Mouse (Mus musculus): ENCODE data around the gene Gcgr. TPM values are rescaled to one million over a fixed set of nuclear protein-coding genes. Genes with fewer than 3 reads are reported as not detected.

Gcgr gene
- polyA plus RNA-seq, 2 experiments: 4.9 to 11.2 TPM

DNA sequence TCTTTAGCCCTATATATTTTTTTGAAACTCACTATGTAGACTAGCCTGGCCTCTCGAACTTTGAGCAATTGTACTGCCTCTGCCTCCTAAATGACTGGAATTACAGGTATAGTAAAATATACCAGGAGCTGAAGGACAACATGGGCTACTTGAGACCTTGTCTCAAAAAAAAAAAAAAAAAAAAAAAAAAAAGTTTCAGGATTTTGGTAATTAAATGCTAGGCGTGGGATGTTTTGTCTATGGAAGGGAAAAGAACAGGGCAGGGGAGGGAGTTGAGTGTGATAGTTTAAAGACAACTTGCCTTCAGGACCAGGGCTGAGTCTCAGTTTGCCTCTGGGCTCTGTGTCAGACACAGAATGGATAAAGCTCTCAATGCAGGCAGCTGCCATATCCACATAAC is 44.5 kb downstream of the Gcgr start:
- no peak overlapping the region for H3K27ac ChIP-seq (replicated peaks; ENCODE audit: low read depth, low read length)
- H3K36me3 ChIP-seq (ENCODE audit: control insufficient read depth, insufficient read depth, low read length): peaks cover 49% of the 10 kb centered on the region
- H3K9me3 ChIP-seq (ENCODE audit: control insufficient read depth, low read length): no peaks in the 10 kb centered on the region
- 68% methylated on average over 2 of the region's 2 CpGs for WGBS
- H3K4me1 ChIP-seq (ENCODE audit: control insufficient read depth, insufficient read depth, low read length): peaks cover 26% of the 10 kb centered on the region
- DNase-seq (ENCODE audit: low spot score): no peak
- H3K27me3 ChIP-seq (ENCODE audit: control insufficient read depth, insufficient read depth, low read length): no peaks in the 10 kb centered on the region
- no peak overlapping the region for H3K4me2 ChIP-seq (replicated peaks; ENCODE audit: low read depth, low read length, severe bottlenecking)
- H3K4me3 ChIP-seq (replicated peaks; ENCODE audit: low read length): no peak overlapping the region
- TF ChIP-seq POLR2A (IDR thresholded peaks at IDR 0.05; ENCODE audit: borderline replicate concordance, extremely low read depth, insufficient read depth, insufficient read length): no peak
- no peak for ATAC-seq (ENCODE audit: low FRiP score, low read depth)
- H3K9ac ChIP-seq (ENCODE audit: low read depth, low read length, severe bottlenecking): no peak overlapping the region

DNA sequence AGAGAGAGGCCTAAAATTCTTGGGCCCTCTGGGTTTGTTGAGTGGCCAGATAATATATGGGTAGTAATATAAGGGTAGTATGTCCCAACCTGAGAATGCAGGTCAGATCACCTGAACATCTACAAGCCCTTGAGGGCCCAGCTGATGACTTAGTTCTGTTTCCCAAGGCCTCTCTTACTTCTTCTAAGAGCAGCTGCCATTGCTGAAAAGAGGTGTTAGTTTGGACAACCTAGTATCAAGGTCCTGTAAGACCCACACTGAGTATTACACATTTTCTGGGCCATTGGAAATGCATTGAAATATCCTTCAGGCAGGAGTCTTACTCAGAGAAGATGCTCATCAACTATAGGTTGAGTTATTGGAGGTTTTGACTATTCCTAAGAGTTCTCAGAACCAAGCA is 45.4 kb downstream of the Gcgr start:
- H3K4me3 ChIP-seq (replicated peaks; ENCODE audit: low read length): no peak overlapping the region
- H3K27ac ChIP-seq (replicated peaks; ENCODE audit: low read depth, low read length): no peak overlapping the region
- peaks cover 41% of the 10 kb centered on the region for H3K36me3 ChIP-seq (ENCODE audit: control insufficient read depth, insufficient read depth, low read length)
- TF ChIP-seq POLR2A (IDR thresholded peaks at IDR 0.05; ENCODE audit: borderline replicate concordance, extremely low read depth, insufficient read depth, insufficient read length): no peak
- no peak overlapping the region for H3K9ac ChIP-seq (ENCODE audit: low read depth, low read length, severe bottlenecking)
- no peaks in the 10 kb centered on the region for H3K27me3 ChIP-seq (ENCODE audit: control insufficient read depth, insufficient read depth, low read length)
- DNase-seq (ENCODE audit: low spot score): no peak
- no peak for ATAC-seq (ENCODE audit: low FRiP score, low read depth)
- H3K4me2 ChIP-seq (replicated peaks; ENCODE audit: low read depth, low read length, severe bottlenecking): no peak overlapping the region
- H3K4me1 ChIP-seq (ENCODE audit: control insufficient read depth, insufficient read depth, low read length): peaks cover 26% of the 10 kb centered on the region
- H3K9me3 ChIP-seq (ENCODE audit: control insufficient read depth, low read length): no peaks in the 10 kb centered on the region

DNA sequence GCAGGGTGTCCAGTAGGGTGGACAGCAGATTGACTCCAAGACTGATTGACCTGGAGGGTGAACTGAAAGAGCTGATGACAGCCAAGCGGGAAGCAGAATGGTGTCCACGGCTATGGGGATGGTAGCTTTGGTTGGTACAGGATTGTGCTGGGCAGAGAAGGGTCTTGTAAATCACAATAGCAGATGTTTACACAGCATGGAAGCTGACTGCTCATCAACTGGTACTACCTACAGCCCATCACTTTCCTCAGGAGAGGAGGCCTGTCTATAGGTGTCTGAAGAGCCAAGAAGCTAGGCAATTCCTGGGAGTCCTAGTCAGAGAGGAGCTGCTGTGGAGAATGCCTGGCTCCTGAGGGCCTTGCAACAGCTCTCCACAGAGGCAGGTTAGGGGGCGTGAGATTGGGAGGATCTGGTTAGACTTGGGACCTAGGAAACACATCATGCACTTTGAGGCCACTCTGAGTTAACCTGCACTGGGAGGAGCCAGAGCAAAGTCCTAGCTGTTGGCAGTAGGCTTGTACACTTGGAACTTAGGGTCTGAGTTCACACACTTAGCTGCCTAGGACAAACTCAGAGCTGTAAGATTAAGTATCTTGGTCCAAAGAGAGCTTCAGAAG is 46.0 kb downstream of the Gcgr start:
- no peak for TF ChIP-seq POLR2A (IDR thresholded peaks at IDR 0.05; ENCODE audit: borderline replicate concordance, extremely low read depth, insufficient read depth, insufficient read length)
- H3K36me3 ChIP-seq (ENCODE audit: control insufficient read depth, insufficient read depth, low read length): peaks cover 36% of the 10 kb centered on the region
- 81% methylated on average over 3 of the region's 3 CpGs for WGBS
- H3K27me3 ChIP-seq (ENCODE audit: control insufficient read depth, insufficient read depth, low read length): no peaks in the 10 kb centered on the region
- no peak overlapping the region for H3K4me3 ChIP-seq (replicated peaks; ENCODE audit: low read length)
- H3K9ac ChIP-seq (ENCODE audit: low read depth, low read length, severe bottlenecking): no peak overlapping the region
- H3K27ac ChIP-seq (replicated peaks; ENCODE audit: low read depth, low read length): no peak overlapping the region
- ATAC-seq (ENCODE audit: low FRiP score, low read depth) (no peak), DNase-seq (ENCODE audit: low spot score) (no peak)
- no peaks in the 10 kb centered on the region for H3K9me3 ChIP-seq (ENCODE audit: control insufficient read depth, low read length)
- peaks cover 20% of the 10 kb centered on the region for H3K4me1 ChIP-seq (ENCODE audit: control insufficient read depth, insufficient read depth, low read length)
- no peak overlapping the region for H3K4me2 ChIP-seq (replicated peaks; ENCODE audit: low read depth, low read length, severe bottlenecking)

DNA sequence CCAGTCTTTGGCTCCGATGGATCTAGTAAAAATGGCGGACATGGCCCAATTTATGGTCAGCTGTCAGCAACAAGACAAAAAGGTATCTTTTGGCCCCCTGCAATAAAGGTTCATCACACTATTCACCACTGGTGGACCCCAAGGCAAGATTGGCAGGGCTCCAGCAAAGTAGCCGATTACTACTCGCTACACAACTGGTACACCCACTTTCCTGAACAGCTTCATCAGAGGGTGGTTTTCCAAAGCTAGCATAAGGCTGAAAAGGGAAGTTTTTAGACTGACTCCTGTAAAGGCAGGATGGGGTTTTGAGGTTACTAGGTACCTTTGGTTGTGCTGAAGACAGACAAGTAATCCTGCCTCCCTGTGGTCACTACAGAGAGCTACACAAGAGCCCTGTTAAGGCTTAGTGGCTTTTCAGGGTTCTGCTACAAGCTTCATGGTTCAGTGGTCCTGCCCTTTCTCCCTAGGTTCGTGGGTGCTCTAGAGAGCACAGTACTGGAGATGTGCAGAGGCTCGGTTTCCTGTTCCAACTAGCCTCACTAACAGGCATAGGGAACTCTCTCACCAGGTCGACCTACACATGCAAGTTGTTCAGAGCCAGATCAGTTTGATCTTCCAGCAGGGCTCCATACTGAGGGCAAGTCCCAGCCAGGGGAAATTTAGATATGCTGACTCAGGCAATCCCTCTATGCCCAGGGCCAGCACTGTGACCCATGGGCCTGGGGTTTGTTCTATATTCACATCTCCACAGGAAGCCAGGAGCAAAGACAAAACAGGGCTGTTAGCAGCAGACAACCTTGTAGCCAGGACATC is 46.9 kb downstream of the Gcgr start:
- Histone ChIP-seq H3K27me3 (ENCODE audit: control insufficient read depth, insufficient read depth, low read length) (no peaks in the 10 kb centered on the region), H3K36me3 (ENCODE audit: control insufficient read depth, insufficient read depth, low read length) (peaks cover 33% of the 10 kb centered on the region), H3K4me2 (replicated peaks; ENCODE audit: low read depth, low read length, severe bottlenecking) (no peak overlapping the region), H3K9me3 (ENCODE audit: control insufficient read depth, low read length) (no peaks in the 10 kb centered on the region), H3K4me3 (replicated peaks; ENCODE audit: low read length) (no peak overlapping the region), H3K27ac (replicated peaks; ENCODE audit: low read depth, low read length) (no peak overlapping the region), H3K4me1 (ENCODE audit: control insufficient read depth, insufficient read depth, low read length) (peaks cover 24% of the 10 kb centered on the region), H3K9ac (ENCODE audit: low read depth, low read length, severe bottlenecking) (0 out of 2 replicates have a peak overlapping the region, but pooled peaks have one; percentile 4)
- DNase-seq (ENCODE audit: low spot score) (peak; percentile 51), ATAC-seq (ENCODE audit: low FRiP score, low read depth) (no peak)
- 87% methylated on average over 7 of the region's 7 CpGs for WGBS
- TF ChIP-seq POLR2A (IDR thresholded peaks at IDR 0.05; ENCODE audit: borderline replicate concordance, extremely low read depth, insufficient read depth, insufficient read length): no peak

DNA sequence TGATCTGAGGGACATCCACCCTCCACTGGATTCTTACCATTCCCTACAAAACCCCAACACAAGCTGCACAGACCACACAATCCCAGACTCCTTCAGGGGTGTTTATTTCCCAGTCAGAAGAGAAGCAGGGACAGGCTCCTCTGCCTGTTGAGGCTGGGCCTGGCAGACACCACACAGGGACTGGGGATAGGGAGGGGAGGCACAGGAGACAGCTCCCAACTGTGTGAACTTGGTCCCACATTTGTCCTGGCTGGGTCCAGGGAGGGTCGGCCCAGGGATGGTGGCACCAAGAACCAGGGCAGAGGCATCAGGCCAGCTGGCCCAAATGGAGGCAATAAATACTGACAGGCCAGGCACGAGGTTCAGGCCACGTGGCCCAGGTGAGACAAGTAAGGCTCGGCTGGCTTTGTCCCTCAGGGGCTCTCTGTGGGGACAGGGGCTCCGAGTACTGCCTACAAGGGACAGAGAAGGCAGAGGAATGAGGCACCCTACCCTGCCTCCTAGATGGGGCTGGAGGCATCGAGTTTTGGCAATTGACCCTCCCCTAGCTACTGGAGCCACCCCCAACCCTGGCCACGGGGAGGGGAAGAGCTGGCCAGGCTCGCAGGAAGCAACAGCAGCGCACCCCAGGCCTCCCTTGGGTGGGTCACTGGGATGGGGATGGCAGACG is 47.7 kb downstream of the Gcgr start:
- Histone ChIP-seq H3K27ac (replicated peaks; ENCODE audit: low read depth, low read length) (no peak overlapping the region), H3K4me1 (ENCODE audit: control insufficient read depth, insufficient read depth, low read length) (peaks cover 25% of the 10 kb centered on the region), H3K4me3 (replicated peaks; ENCODE audit: low read length) (no peak overlapping the region), H3K36me3 (ENCODE audit: control insufficient read depth, insufficient read depth, low read length) (peaks cover 33% of the 10 kb centered on the region), H3K9me3 (ENCODE audit: control insufficient read depth, low read length) (no peaks in the 10 kb centered on the region), H3K9ac (ENCODE audit: low read depth, low read length, severe bottlenecking) (0 out of 2 replicates have a peak overlapping the region, but pooled peaks have one; percentile 4), H3K4me2 (replicated peaks; ENCODE audit: low read depth, low read length, severe bottlenecking) (no peak overlapping the region), H3K27me3 (ENCODE audit: control insufficient read depth, insufficient read depth, low read length) (no peaks in the 10 kb centered on the region)
- TF ChIP-seq POLR2A (IDR thresholded peaks at IDR 0.05; ENCODE audit: borderline replicate concordance, extremely low read depth, insufficient read depth, insufficient read length): no peak
- ATAC-seq (ENCODE audit: low FRiP score, low read depth) (no peak), DNase-seq (ENCODE audit: low spot score) (no peak)
- WGBS: 83% methylated on average over 10 of the region's 10 CpGs

Data from limb, embryonic 14.5 days (tissue).